Mouse (Mus musculus): ENCODE results near the gene Zfp804a. TPM values are rescaled to one million over a fixed set of nuclear protein-coding genes. Genes with fewer than 3 reads are reported as not detected.

Gene Zfp804a
- 9.2 and 10.9 TPM in 2 replicates for polyA plus RNA-seq (2015; fragmentation: Nextera tagmentation; extraction: Ambion mirVana)

DNA sequence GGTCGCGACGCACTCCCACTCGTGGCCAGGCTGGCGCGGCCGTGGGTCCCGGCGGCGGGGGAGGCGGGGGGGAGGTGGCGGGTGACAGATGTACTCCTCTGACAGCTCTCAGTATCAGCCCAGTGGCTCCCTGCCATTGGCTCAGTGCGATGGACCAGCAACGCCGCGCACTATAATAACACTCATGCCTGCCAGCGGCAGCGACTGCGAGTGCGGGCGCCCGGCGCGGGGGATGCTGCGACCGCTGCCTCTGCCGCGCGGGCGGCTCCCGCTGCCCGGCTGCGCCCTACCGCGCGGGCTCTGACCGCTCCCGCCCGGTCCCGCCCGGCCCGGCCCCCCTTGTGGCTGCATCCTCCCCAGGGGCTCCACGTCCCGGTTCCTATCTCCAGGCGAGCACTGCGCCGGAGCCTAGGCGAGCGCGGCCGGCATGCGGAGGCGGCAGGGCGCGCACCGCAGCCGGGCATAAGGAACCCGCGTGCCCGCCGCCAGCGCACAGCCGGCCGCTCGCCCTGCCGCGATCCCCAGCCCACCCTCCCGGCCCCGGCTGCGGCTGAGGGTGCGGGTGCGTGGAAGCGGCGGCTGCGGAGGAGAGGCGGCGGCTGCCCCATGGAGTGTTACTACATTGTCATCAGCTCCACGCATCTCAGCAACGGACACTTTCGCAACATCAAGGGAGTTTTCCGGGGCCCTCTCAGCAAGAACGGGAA lies at the start of gene Zfp804a:
TSS of gene Zfp804a (plus strand) at position 38 of the 707 bp plus-strand sequence.
- H3K9me3 ChIP-seq: no peaks in the 10 kb centered on the region
- H3K4me2 ChIP-seq: peak within 1 kb of the TSS; percentile 66
- peak; percentile 97 for ATAC-seq (ENCODE audit: low read depth)
- no peaks in the 10 kb centered on the region; the same call in 1 of the 2 replicates for H3K27me3 ChIP-seq
- H3K4me3 ChIP-seq: peak within 1 kb of the TSS; percentile 74
- H3K4me1 ChIP-seq (replicated peaks): peaks cover 21% of the 10 kb centered on the region
- under 1% methylated on average over 74 of the region's 82 CpGs for WGBS
- H3K27ac ChIP-seq (replicated peaks): peak within 1 kb of the TSS; percentile 97
- no peaks in the 10 kb centered on the region for H3K36me3 ChIP-seq
- peak within 1 kb of the TSS; percentile 91 for H3K9ac ChIP-seq

DNA sequence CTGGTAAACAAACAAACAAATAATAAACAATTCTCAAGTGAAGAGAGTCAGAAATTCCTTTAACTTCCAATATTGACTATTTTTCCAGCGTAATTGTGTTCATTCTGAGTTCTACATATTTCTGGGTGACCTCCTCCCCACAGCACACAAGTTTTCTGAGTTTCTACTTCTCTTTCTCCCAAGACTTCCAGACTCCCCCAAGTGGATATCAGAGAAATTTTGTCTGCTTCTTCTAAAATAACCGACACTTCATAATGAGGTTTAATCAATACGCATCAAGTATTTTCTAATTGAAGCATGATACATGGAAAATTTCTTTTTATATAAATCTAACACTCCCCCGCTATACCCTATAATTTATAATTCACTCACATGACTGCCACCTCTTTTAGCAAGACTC lies 1.4 kb upstream of the Zfp804a start:
- H3K4me1 ChIP-seq (replicated peaks): peaks cover 21% of the 10 kb centered on the region
- H3K27ac ChIP-seq (replicated peaks): no peak overlapping the region
- peak overlapping the region; percentile 66 for H3K4me2 ChIP-seq
- WGBS: 69% methylated on average over 4 of the region's 4 CpGs
- ATAC-seq (ENCODE audit: low read depth): no peak
- no peaks in the 10 kb centered on the region; the same call in 1 of the 2 replicates for H3K27me3 ChIP-seq
- H3K9ac ChIP-seq: no peak overlapping the region; the same call in 1 of the 2 replicates
- H3K9me3 ChIP-seq: no peaks in the 10 kb centered on the region
- H3K4me3 ChIP-seq: peak overlapping the region; percentile 74
- H3K36me3 ChIP-seq: no peaks in the 10 kb centered on the region

DNA sequence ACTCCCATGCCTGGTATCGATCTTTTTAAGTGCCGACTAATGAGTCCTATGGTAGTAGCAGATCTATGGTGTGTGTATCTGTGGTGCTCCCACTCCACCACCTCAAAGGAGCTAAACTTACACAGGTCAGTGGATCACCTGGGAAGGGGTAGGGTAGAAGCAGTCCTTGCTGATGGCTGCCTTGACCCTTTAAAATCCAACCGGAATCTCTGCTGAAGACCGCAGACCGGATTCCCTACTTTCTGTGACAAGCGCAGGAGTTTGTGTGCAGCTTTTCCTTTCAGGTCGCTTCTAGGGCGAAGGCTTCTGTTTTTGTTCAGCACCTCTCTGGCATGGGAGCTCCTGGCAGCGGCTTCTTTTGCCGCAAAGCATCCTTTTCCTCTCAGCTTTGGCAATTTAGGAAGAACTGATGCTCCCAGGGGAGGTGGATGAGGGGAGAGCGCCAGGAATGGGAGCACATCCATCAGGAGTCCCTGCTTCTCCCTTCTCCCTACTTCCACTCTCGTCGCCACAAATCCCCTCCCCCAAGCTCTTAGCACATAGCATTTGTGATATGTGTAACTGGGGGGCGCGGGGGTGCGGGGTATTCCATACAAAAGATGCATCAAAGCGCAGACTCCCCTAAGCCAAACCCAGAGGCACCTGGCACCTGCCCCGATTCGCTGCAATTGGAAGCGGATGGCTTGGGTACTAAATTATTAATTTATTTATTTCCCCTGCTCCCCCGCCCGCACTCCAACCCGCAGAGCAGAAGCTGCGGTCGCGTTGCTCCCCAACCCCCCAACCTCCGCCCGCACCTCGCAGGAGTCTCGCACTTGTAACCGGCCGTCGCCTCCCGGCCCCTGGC lies 461 bp upstream of the Zfp804a start:
- H3K27ac ChIP-seq (replicated peaks): peak overlapping the region; percentile 97
- peak; percentile 81 for ATAC-seq (ENCODE audit: low read depth)
- no peaks in the 10 kb centered on the region for H3K36me3 ChIP-seq
- no peaks in the 10 kb centered on the region for H3K9me3 ChIP-seq
- H3K4me2 ChIP-seq: peak overlapping the region; percentile 66
- H3K4me3 ChIP-seq: peak overlapping the region; percentile 74
- peaks cover 21% of the 10 kb centered on the region for H3K4me1 ChIP-seq (replicated peaks)
- 2% methylated on average over 33 of the region's 34 CpGs for WGBS
- peak overlapping the region; percentile 91 for H3K9ac ChIP-seq
- H3K27me3 ChIP-seq: no peaks in the 10 kb centered on the region; the same call in 1 of the 2 replicates

DNA sequence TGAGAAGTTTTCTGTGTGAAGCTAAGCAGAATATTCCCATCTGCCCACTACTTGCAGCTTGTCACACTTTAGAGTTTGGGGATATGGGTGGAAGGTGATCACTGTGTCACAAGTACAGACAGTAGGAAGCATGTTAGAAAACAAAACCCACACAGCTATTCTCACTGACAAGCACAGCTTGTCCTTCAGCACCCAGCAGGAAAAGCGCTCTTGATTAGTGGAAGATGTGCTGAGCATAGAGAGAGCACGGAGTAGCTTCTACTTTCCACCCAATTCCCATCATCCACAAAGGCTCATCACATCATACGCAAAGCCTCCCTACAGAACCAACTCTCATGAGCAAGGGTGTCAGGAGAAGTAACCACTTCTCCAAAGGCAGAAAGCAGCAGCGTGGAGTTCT lies 1.4 kb downstream of the Zfp804a start:
- peak overlapping the region; percentile 91 for H3K9ac ChIP-seq
- peaks cover 21% of the 10 kb centered on the region for H3K4me1 ChIP-seq (replicated peaks)
- no peaks in the 10 kb centered on the region; the same call in 1 of the 2 replicates for H3K27me3 ChIP-seq
- peak overlapping the region; percentile 97; the same call in 1 of the 2 replicates for H3K27ac ChIP-seq (replicated peaks)
- 51% methylated on average over 4 of the region's 4 CpGs for WGBS
- peak overlapping the region; percentile 74 for H3K4me3 ChIP-seq
- no peaks in the 10 kb centered on the region for H3K36me3 ChIP-seq
- no peak for ATAC-seq (ENCODE audit: low read depth)
- H3K4me2 ChIP-seq: peak overlapping the region; percentile 66
- H3K9me3 ChIP-seq: no peaks in the 10 kb centered on the region

DNA sequence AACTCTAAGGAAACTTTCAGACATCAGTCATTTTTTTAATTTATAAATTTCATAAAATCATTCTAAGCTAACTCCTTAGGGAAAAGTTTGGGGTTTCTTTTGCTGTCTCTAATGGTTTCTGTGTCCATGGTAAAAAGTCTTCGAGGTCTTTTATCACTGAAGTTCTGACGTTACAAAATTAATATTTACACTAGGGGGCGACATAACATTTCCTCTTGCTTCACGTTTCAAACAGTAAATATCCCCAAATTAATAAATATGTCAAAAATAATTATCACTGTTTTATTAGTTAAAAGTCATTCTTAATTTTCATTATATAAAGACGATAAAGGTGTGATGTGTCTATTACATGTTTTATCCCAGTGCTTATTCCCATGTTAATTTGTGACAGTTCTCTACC lies 11.6 kb downstream of the Zfp804a start:
- ATAC-seq (ENCODE audit: low read depth): no peak
- Histone ChIP-seq H3K4me1 (replicated peaks) (no peaks in the 10 kb centered on the region), H3K27ac (replicated peaks) (no peak overlapping the region), H3K4me3 (no peak overlapping the region), H3K9ac (no peak overlapping the region), H3K4me2 (no peak overlapping the region), H3K27me3 (no peaks in the 10 kb centered on the region), H3K36me3 (no peaks in the 10 kb centered on the region), H3K9me3 (no peaks in the 10 kb centered on the region)
- 35% methylated on average over 5 of the region's 5 CpGs for WGBS

DNA sequence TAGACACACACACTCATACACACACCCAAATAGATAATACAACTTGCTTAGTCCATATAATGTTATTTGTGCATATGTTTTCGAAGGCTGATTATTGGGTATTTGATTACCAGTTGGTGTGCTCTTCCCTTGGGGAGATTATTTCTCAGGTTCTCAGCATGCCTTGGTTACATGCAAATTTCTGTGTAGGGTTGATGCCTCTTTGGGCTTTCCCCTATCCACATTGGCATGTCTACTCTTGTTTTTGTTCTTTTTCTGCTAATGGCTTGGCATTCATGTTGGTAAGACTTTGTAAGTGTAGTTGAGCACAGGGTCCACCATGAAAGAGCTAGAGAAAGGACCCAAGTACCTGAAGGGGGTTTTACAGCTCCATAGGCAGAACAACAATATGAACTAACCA lies 14.9 kb downstream of the Zfp804a start:
- Histone ChIP-seq H3K4me1 (replicated peaks) (no peaks in the 10 kb centered on the region), H3K4me2 (no peak overlapping the region), H3K9ac (no peak overlapping the region), H3K27me3 (no peaks in the 10 kb centered on the region), H3K36me3 (no peaks in the 10 kb centered on the region), H3K9me3 (no peaks in the 10 kb centered on the region), H3K27ac (replicated peaks) (no peak overlapping the region), H3K4me3 (no peak overlapping the region)
- 93% methylated on average over 1 of the region's 1 CpGs for WGBS
- ATAC-seq (ENCODE audit: low read depth): no peak

DNA sequence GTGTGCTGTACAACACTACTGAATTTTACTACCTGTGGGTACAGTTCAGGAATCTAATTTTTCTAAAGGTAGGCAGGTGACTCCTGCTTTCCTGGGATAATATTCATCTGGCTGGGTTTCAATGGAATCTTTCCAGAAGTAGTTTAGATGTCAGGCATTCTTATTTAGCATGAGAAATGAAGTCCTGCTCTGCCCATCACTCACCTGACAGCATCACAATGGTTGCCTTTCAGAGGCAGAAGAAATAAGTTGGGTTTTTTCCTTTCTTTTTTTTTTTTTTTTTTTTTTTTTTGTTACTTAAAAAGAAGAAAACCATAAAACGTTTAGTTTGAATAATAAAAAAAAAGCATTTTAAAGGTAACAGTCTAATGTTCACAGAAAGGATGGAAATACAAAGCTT lies 16.1 kb downstream of the Zfp804a start:
- WGBS: 44% methylated on average over 1 of the region's 1 CpGs
- no peaks in the 10 kb centered on the region for H3K9me3 ChIP-seq
- H3K27ac ChIP-seq (replicated peaks): no peak overlapping the region
- H3K4me1 ChIP-seq (replicated peaks): no peaks in the 10 kb centered on the region
- H3K4me2 ChIP-seq: no peak overlapping the region
- H3K27me3 ChIP-seq: no peaks in the 10 kb centered on the region
- no peak for ATAC-seq (ENCODE audit: low read depth)
- no peaks in the 10 kb centered on the region for H3K36me3 ChIP-seq
- H3K4me3 ChIP-seq: no peak overlapping the region
- no peak overlapping the region for H3K9ac ChIP-seq

DNA sequence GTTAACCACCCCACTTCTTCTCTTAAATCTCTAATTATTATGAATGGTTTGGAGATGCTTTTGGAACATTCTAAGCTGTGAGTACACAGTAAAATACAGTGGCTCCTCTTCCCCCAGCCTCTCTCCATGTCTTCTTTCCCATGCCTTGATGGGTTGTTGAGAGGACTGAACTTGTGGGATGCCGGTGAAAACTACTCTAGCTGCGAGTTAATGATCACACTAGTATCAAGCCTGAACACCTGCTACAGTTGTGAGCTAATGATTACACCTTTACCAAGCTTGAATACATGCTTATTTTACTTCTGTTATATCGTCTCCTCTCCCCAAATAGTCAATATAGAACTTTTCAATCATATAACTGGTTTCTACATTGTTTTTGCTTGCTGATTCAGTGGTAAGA lies 23.9 kb downstream of the Zfp804a start:
- no peak overlapping the region for H3K27ac ChIP-seq (replicated peaks)
- WGBS: 81% methylated on average over 3 of the region's 3 CpGs
- H3K36me3 ChIP-seq: no peaks in the 10 kb centered on the region
- H3K4me3 ChIP-seq: no peak overlapping the region
- H3K27me3 ChIP-seq: no peaks in the 10 kb centered on the region
- no peak for ATAC-seq (ENCODE audit: low read depth)
- no peaks in the 10 kb centered on the region for H3K9me3 ChIP-seq
- H3K9ac ChIP-seq: no peak overlapping the region
- H3K4me2 ChIP-seq: no peak overlapping the region
- no peaks in the 10 kb centered on the region for H3K4me1 ChIP-seq (replicated peaks)

DNA sequence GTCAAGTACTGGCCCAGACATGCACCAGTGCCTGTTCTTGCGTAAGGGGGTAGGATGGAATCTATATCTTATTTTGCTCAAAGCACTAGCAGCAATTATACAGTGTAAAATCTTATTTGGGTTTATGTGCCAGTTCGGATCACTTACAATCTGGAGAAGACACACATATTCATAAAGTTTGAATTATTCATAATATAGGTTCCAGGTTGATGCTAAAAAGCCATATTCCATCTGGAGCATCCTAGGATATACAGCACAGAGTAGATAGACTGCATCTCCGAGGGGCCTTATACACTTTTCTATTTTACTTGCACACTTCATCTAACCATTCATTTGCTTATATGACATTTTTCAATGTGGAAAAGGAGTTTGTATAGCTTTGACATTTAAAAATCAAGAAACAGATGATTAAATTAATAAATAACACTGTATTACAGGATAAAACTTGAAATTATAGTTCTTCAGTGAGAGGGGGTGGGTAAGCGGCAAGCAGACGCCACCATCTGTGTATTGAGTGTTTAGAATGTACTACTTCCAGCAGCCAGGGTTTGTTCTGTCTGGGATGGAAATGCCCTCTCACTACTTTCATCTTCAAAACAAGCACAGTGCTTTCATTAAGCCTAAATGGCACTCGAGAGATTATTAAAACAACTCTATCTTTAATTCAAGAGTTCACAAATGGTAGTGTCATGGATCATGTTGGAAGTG lies 25.4 kb downstream of the Zfp804a start:
- Histone ChIP-seq H3K9me3 (no peaks in the 10 kb centered on the region), H3K4me3 (no peak overlapping the region), H3K4me2 (no peak overlapping the region), H3K36me3 (no peaks in the 10 kb centered on the region), H3K27ac (replicated peaks) (no peak overlapping the region), H3K9ac (no peak overlapping the region), H3K4me1 (replicated peaks) (no peaks in the 10 kb centered on the region), H3K27me3 (no peaks in the 10 kb centered on the region)
- no peak for ATAC-seq (ENCODE audit: low read depth)
- WGBS: 74% methylated on average over 6 of the region's 6 CpGs

DNA sequence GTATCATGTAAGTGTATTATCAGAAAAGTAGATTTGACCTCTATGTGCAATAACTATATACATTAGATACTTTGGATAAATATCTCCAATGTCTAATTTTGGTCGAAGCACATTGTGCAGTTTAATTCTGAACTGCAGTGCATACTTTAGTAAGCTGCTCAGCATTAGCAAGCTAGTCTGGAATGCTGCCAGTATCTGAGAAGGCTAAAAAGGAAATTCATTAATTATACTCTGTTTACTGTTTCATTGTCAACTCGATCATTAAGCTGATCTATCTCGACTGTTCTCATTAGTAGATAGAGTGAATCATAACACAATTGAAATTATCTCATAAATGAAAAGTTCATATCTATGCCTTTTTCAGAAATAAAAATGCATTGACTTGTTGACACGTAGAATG lies 27.7 kb downstream of the Zfp804a start:
- Histone ChIP-seq H3K4me2 (no peak overlapping the region), H3K36me3 (no peaks in the 10 kb centered on the region), H3K27ac (replicated peaks) (no peak overlapping the region), H3K4me1 (replicated peaks) (no peaks in the 10 kb centered on the region), H3K27me3 (no peaks in the 10 kb centered on the region), H3K9ac (no peak overlapping the region), H3K9me3 (no peaks in the 10 kb centered on the region), H3K4me3 (no peak overlapping the region)
- 68% methylated on average over 4 of the region's 4 CpGs for WGBS
- no peak for ATAC-seq (ENCODE audit: low read depth)

DNA sequence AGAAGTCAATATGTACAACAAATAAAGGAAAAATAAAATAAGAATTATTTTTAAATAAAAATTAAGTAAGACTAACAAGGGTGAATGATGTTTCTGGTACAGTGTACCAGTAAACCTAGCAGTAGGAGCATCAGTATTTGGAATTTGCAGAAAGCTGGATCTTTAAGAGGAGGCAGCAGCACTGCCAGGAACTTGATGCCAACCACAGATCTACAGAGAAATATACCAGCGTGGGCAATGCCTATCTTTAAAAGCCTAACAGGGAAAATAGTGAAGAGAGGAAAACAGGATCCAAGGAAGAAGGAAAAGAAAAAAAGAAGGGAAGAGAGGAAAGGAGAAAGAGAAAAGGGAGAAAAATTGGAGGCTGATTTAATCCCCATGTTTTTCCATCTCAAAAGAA lies 60.1 kb downstream of the Zfp804a start:
- no peaks in the 10 kb centered on the region for H3K36me3 ChIP-seq
- no peaks in the 10 kb centered on the region for H3K27me3 ChIP-seq
- H3K4me1 ChIP-seq (replicated peaks): no peaks in the 10 kb centered on the region
- no peak overlapping the region for H3K9ac ChIP-seq
- no peak for ATAC-seq (ENCODE audit: low read depth)
- H3K27ac ChIP-seq (replicated peaks): no peak overlapping the region
- WGBS: 71% methylated on average over 1 of the region's 1 CpGs
- H3K4me2 ChIP-seq: no peak overlapping the region
- no peaks in the 10 kb centered on the region for H3K9me3 ChIP-seq
- no peak overlapping the region for H3K4me3 ChIP-seq

DNA sequence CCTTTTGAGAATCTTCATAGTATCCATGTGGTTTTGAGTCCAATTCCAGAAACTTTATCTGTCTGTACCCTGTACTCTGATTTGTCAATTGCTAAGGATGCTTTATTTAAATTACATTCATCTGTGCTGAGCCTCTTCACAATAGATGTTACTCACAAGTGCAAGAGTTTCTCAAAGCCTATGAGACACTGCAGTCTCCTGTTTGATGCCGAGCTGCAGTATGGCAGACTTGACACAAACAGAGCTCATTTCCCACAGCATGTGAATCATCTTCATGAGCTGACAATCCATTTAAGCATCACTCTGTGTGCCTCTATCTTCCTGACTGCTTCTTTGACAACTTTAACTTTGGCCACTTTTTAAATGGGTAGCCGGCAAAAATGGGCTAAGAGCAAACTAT lies 60.6 kb downstream of the Zfp804a start:
- WGBS: 85% methylated on average over 2 of the region's 2 CpGs
- Histone ChIP-seq H3K27me3 (no peaks in the 10 kb centered on the region), H3K4me1 (replicated peaks) (no peaks in the 10 kb centered on the region), H3K4me2 (no peak overlapping the region), H3K9ac (no peak overlapping the region), H3K27ac (replicated peaks) (no peak overlapping the region), H3K9me3 (no peaks in the 10 kb centered on the region), H3K36me3 (no peaks in the 10 kb centered on the region), H3K4me3 (no peak overlapping the region)
- no peak for ATAC-seq (ENCODE audit: low read depth)
